ENCODE assay signal across 28 mouse cellular contexts in genomic region chr10:97523366-97523765, GRCm38 (mm10). TPM values are rescaled to one million over a fixed set of nuclear protein-coding genes. Genes with fewer than 3 reads are reported as not detected.
"Had no signal": no experiment of that assay in that cellular context is flagged by ENCODE, and none has a peak within 500 bp of the region (broad histone marks: within the 10 kb centered on the region; RNA-seq: fewer than 3 reads in every experiment).

No protein-coding gene starts in this region.

- H3K9me3 ChIP-seq: heart, embryonic 13.5 days; heart, embryonic 15.5 days; hindbrain, embryonic 10.5 days; hindbrain, embryonic 12.5 days; intestine, embryonic 15.5 days; limb, embryonic 10.5 days; limb, embryonic 12.5 days had no signal

- DNase-seq: forebrain, postnatal 0 days; gastrocnemius, adult 2 months; gastrocnemius, postnatal 10 days; gastrocnemius, postnatal 25 days; heart, adult 2 months; heart, postnatal 14 days; heart, postnatal 4 days; kidney, adult 18-20 months; kidney, adult 8-10 months; kidney, postnatal 10 days; kidney, postnatal 25 days; kidney, postnatal 4 days; liver had no signal

- H3K4me1 ChIP-seq: heart, embryonic 13.5 days; heart, embryonic 15.5 days; hindbrain, embryonic 10.5 days; hindbrain, embryonic 12.5 days; intestine, embryonic 15.5 days; limb, embryonic 10.5 days; limb, embryonic 12.5 days had no signal

- H3K9ac ChIP-seq: forebrain, postnatal 0 days; heart, embryonic 13.5 days; heart, embryonic 15.5 days; hindbrain, embryonic 12.5 days; hindbrain, embryonic 14.5 days; intestine, embryonic 15.5 days; limb, embryonic 12.5 days had no signal

- H3K27me3 ChIP-seq: heart, embryonic 13.5 days; heart, embryonic 15.5 days; hindbrain, embryonic 12.5 days; intestine, embryonic 15.5 days; limb, embryonic 12.5 days had no signal

- H3K27ac ChIP-seq: gastrocnemius, adult 2 months; heart, adult 2 months; heart, embryonic 13.5 days; heart, embryonic 15.5 days; hindbrain, embryonic 10.5 days; hindbrain, embryonic 12.5 days; hindbrain, embryonic 14.5 days; intestine, embryonic 15.5 days; layer of hippocampus, adult 2 months; left cerebral cortex, adult 2 months; limb, embryonic 10.5 days; limb, embryonic 12.5 days had no signal

- H3K4me2 ChIP-seq: heart, embryonic 11.5 days; heart, embryonic 13.5 days; heart, embryonic 15.5 days; hindbrain, embryonic 12.5 days; hindbrain, embryonic 14.5 days; intestine, embryonic 15.5 days; limb, embryonic 12.5 days had no signal

- H3K36me3 ChIP-seq: heart, embryonic 15.5 days; hindbrain, embryonic 10.5 days; hindbrain, embryonic 12.5 days; intestine, embryonic 15.5 days; limb, embryonic 10.5 days; limb, embryonic 12.5 days had no signal

- ATAC-seq: forebrain, postnatal 0 days; hindbrain, embryonic 16.5 days; inflammation-experienced regulatory T-cells, adult 6 months; intestine, embryonic 15.5 days; intestine, postnatal 0 days had no signal

- H3K4me3 ChIP-seq: gastrocnemius, adult 2 months; heart, adult 2 months; heart, embryonic 13.5 days; heart, embryonic 15.5 days; hindbrain, embryonic 10.5 days; hindbrain, embryonic 12.5 days; intestine, embryonic 15.5 days; layer of hippocampus, adult 2 months; left cerebral cortex, adult 2 months; limb, embryonic 10.5 days; limb, embryonic 12.5 days had no signal

RNA-seq across cellular contexts. Expression of gene Lum, which starts 41.6 kb away (rescaled TPM):
- total RNA-seq: granulocyte monocyte progenitor cell, adult 5-6 weeks had no signal
- polyA plus RNA-seq: inflammation-experienced regulatory T-cells, adult 6 months had no signal

RNA-seq across cellular contexts. Expression of gene Dcn, which starts 44.0 kb away (rescaled TPM):
- total RNA-seq: granulocyte monocyte progenitor cell, adult 5-6 weeks had no signal
- polyA plus RNA-seq: inflammation-experienced regulatory T-cells, adult 6 months had no signal
